Mouse (Mus musculus) testis, adult 2 months (tissue): ENCODE results near the gene Hpd.

Experiments
- CTCF ChIP-seq: fragments of 200-500 bp; IDR thresholded peaks from 2 replicates; pipeline ENCODE4 v1.5.1; 2012; ENCODE audit warnings: low read depth, mild to moderate bottlenecking, inconsistent platforms, low read length, moderate library complexity; ENCODE audit not compliant: control insufficient read depth, insufficient read depth, insufficient replicate concordance
- POLR2A ChIP-seq: fragments of 200-500 bp; IDR thresholded peaks from 2 replicates; pipeline ENCODE4 v1.6.1; 2012; ENCODE audit warnings: low read depth, mild to moderate bottlenecking, inconsistent platforms, low read length, moderate library complexity; ENCODE audit not compliant: control insufficient read depth

GRCm38 (mm10) chr5:123192606-123193150 lies 10.2 kb upstream of the Hpd start:
- TF ChIP-seq CTCF = no peak
- no peak for TF ChIP-seq POLR2A
